Mouse (Mus musculus): ENCODE results near the gene Tnfsf9. TPM values are rescaled to one million over a fixed set of nuclear protein-coding genes. Genes with fewer than 3 reads are reported as not detected.

Gene Tnfsf9
- polyA plus RNA-seq (2015; fragmentation: Nextera tagmentation; extraction: Ambion mirVana), result 4.2 and 6.2 TPM in 2 replicates

- Histone ChIP-seq H3K9ac (peak within 1 kb of the TSS; percentile 81), H3K27me3 (no peaks in the 10 kb centered on the region; the same call in 1 of the 2 replicates), H3K36me3 (no peaks in the 10 kb centered on the region), H3K4me1 (replicated peaks) (peaks cover 28% of the 10 kb centered on the region), H3K4me3 (peak within 1 kb of the TSS; percentile 65), H3K4me2 (peak within 1 kb of the TSS; percentile 92), H3K27ac (replicated peaks) (no peak within 1 kb of the TSS; the same call in 1 of the 2 replicates), H3K9me3 (no peaks in the 10 kb centered on the region)
- under 1% methylated on average over 57 of the region's 61 CpGs for WGBS
- ATAC-seq (ENCODE audit: low read depth), result peak; percentile 77
These were observed at the start of gene Tnfsf9 for GRCm38 (mm10) chr17:57105181-57106034. Gene Tnfsf9, plus strand, starts transcription at chr17:57105325.

GRCm38 (mm10) chr17:57056246-57056645 is 48.9 kb upstream of the Tnfsf9 start:
- Histone ChIP-seq H3K27me3 (peaks cover 4% of the 10 kb centered on the region), H3K27ac (replicated peaks) (no peak overlapping the region), H3K9me3 (no peaks in the 10 kb centered on the region), H3K4me3 (no peak overlapping the region), H3K9ac (no peak overlapping the region), H3K36me3 (peaks cover 52% of the 10 kb centered on the region), H3K4me1 (replicated peaks) (peaks cover 22% of the 10 kb centered on the region), H3K4me2 (no peak overlapping the region)
- ATAC-seq (ENCODE audit: low read depth), result no peak
- WGBS, result 91% methylated on average over 3 of the region's 3 CpGs

GRCm38 (mm10) chr17:57058891-57059485 is 46.1 kb upstream of the Tnfsf9 start, which contains the start of gene Crb3:
Gene Crb3, plus strand, starts transcription at chr17:57059105.
- H3K4me2 ChIP-seq, result peak within 1 kb of the TSS; percentile 56
- WGBS, result 1% methylated on average over 16 of the region's 22 CpGs
- H3K27ac ChIP-seq (replicated peaks), result peak within 1 kb of the TSS; percentile 90
- peak within 1 kb of the TSS; percentile 82 for H3K4me3 ChIP-seq
- H3K4me1 ChIP-seq (replicated peaks), result peaks cover 33% of the 10 kb centered on the region
- peaks cover 25% of the 10 kb centered on the region for H3K36me3 ChIP-seq
- peaks cover 30% of the 10 kb centered on the region for H3K27me3 ChIP-seq
- H3K9ac ChIP-seq, result peak within 1 kb of the TSS; percentile 87
- ATAC-seq (ENCODE audit: low read depth), result peak; percentile 9
- no peaks in the 10 kb centered on the region for H3K9me3 ChIP-seq

GRCm38 (mm10) chr17:57059486-57059977 is 45.6 kb upstream of the Tnfsf9 start, which contains the start of gene Slc25a23:
Gene Slc25a23, minus strand, starts transcription at chr17:57059863.
- peaks cover 21% of the 10 kb centered on the region for H3K36me3 ChIP-seq
- WGBS, result under 1% methylated on average over 37 of the region's 45 CpGs
- peak; percentile 87 for ATAC-seq (ENCODE audit: low read depth)
- H3K9ac ChIP-seq, result peak within 1 kb of the TSS; percentile 87
- H3K4me2 ChIP-seq, result peak within 1 kb of the TSS; percentile 56
- peaks cover 35% of the 10 kb centered on the region for H3K27me3 ChIP-seq
- H3K4me1 ChIP-seq (replicated peaks), result peaks cover 33% of the 10 kb centered on the region
- peak within 1 kb of the TSS; percentile 90 for H3K27ac ChIP-seq (replicated peaks)
- no peaks in the 10 kb centered on the region for H3K9me3 ChIP-seq
- H3K4me3 ChIP-seq, result peak within 1 kb of the TSS; percentile 82

GRCm38 (mm10) chr17:57060231-57060801 is 44.8 kb upstream of the Tnfsf9 start:
- under 1% methylated on average over 44 of the region's 44 CpGs for WGBS
- Histone ChIP-seq H3K4me1 (replicated peaks) (peaks cover 35% of the 10 kb centered on the region), H3K4me3 (peak overlapping the region; percentile 82), H3K36me3 (peaks cover 14% of the 10 kb centered on the region), H3K9ac (peak overlapping the region; percentile 87), H3K9me3 (no peaks in the 10 kb centered on the region), H3K27me3 (peaks cover 43% of the 10 kb centered on the region), H3K4me2 (peak overlapping the region; percentile 56), H3K27ac (replicated peaks) (peak overlapping the region; percentile 90)
- peak; percentile 91 for ATAC-seq (ENCODE audit: low read depth)

- Histone ChIP-seq H3K4me2 (peak overlapping the region; percentile 56), H3K4me1 (replicated peaks) (peaks cover 37% of the 10 kb centered on the region), H3K9me3 (no peaks in the 10 kb centered on the region), H3K27ac (replicated peaks) (no peak overlapping the region), H3K9ac (peak overlapping the region; percentile 87; the same call in 1 of the 2 replicates), H3K36me3 (peaks cover 6% of the 10 kb centered on the region), H3K27me3 (peaks cover 47% of the 10 kb centered on the region), H3K4me3 (peak overlapping the region; percentile 82)
- WGBS, result 35% methylated on average over 10 of the region's 10 CpGs
- ATAC-seq (ENCODE audit: low read depth), result no peak
These were observed 44.1 kb upstream of the Tnfsf9 start for GRCm38 (mm10) chr17:57061069-57061468.

GRCm38 (mm10) chr17:57062011-57062521 is 43.1 kb upstream of the Tnfsf9 start:
- Histone ChIP-seq H3K27ac (replicated peaks) (no peak overlapping the region), H3K36me3 (no peaks in the 10 kb centered on the region), H3K27me3 (peaks cover 49% of the 10 kb centered on the region), H3K4me2 (peak overlapping the region; percentile 50), H3K9ac (0 out of 2 replicates have a peak overlapping the region, but pooled peaks have one; percentile 22), H3K4me3 (peak overlapping the region; percentile 27), H3K9me3 (no peaks in the 10 kb centered on the region), H3K4me1 (replicated peaks) (peaks cover 37% of the 10 kb centered on the region)
- no peak for ATAC-seq (ENCODE audit: low read depth)
- WGBS, result 2% methylated on average over 38 of the region's 39 CpGs

- H3K9ac ChIP-seq, result 0 out of 2 replicates have a peak overlapping the region, but pooled peaks have one; percentile 22
- WGBS, result 0% methylated on average over 22 of the region's 22 CpGs
- no peaks in the 10 kb centered on the region for H3K9me3 ChIP-seq
- peak overlapping the region; percentile 27; the same call in 1 of the 2 replicates for H3K4me3 ChIP-seq
- peaks cover 49% of the 10 kb centered on the region for H3K27me3 ChIP-seq
- no peak for ATAC-seq (ENCODE audit: low read depth)
- H3K4me1 ChIP-seq (replicated peaks), result peaks cover 37% of the 10 kb centered on the region
- no peak overlapping the region for H3K27ac ChIP-seq (replicated peaks)
- peak overlapping the region; percentile 50 for H3K4me2 ChIP-seq
- H3K36me3 ChIP-seq, result no peaks in the 10 kb centered on the region
These were observed 42.6 kb upstream of the Tnfsf9 start for GRCm38 (mm10) chr17:57062548-57062947.

- Histone ChIP-seq H3K27ac (replicated peaks) (no peak overlapping the region), H3K9me3 (no peaks in the 10 kb centered on the region), H3K4me3 (no peak overlapping the region), H3K4me1 (replicated peaks) (peaks cover 36% of the 10 kb centered on the region), H3K4me2 (no peak overlapping the region), H3K27me3 (peaks cover 49% of the 10 kb centered on the region), H3K36me3 (no peaks in the 10 kb centered on the region), H3K9ac (no peak overlapping the region)
- no peak for ATAC-seq (ENCODE audit: low read depth)
- WGBS, result 11% methylated on average over 8 of the region's 8 CpGs
These were observed 42.1 kb upstream of the Tnfsf9 start for GRCm38 (mm10) chr17:57063031-57063430.

- Histone ChIP-seq H3K36me3 (no peaks in the 10 kb centered on the region), H3K4me3 (no peak overlapping the region), H3K27ac (replicated peaks) (no peak overlapping the region), H3K27me3 (peaks cover 38% of the 10 kb centered on the region), H3K9ac (no peak overlapping the region), H3K4me1 (replicated peaks) (peaks cover 11% of the 10 kb centered on the region), H3K9me3 (no peaks in the 10 kb centered on the region), H3K4me2 (no peak overlapping the region)
- no peak for ATAC-seq (ENCODE audit: low read depth)
- WGBS, result 60% methylated on average over 5 of the region's 5 CpGs
These were observed 38.2 kb upstream of the Tnfsf9 start for GRCm38 (mm10) chr17:57066908-57067307.

GRCm38 (mm10) chr17:57070272-57070671 is 34.9 kb upstream of the Tnfsf9 start:
- Histone ChIP-seq H3K4me3 (peak overlapping the region; percentile 23), H3K9ac (no peak overlapping the region), H3K4me1 (replicated peaks) (peaks cover 2% of the 10 kb centered on the region; the same call in 1 of the 2 replicates), H3K4me2 (peak overlapping the region; percentile 36), H3K27me3 (peaks cover 7% of the 10 kb centered on the region), H3K36me3 (no peaks in the 10 kb centered on the region), H3K9me3 (no peaks in the 10 kb centered on the region), H3K27ac (replicated peaks) (no peak overlapping the region)
- WGBS, result 8% methylated on average over 9 of the region's 9 CpGs
- no peak for ATAC-seq (ENCODE audit: low read depth)
